Mouse (Mus musculus) limb, embryonic 10.5 days (tissue): Measurements from ENCODE around the gene Noxa1. TPM values are rescaled to one million over a fixed set of nuclear protein-coding genes. Genes with fewer than 3 reads are reported as not detected.

Experiments used
- DNase-seq: peaks from one replicate; pipeline ENCODE4 v3.0.0-alpha.2; 2017; ENCODE audit warnings: low spot score
- H3K27ac ChIP-seq: fragments of 300-500 bp; sonication (generic); 2 replicates; pipeline ENCODE4 v1.5.1; 2016; ENCODE audit warnings: mild to moderate bottlenecking
- H3K27me3 ChIP-seq: fragments of 300-500 bp; sonication (generic); 2 replicates; pipeline ENCODE4 v1.6.1; 2016; ENCODE audit warnings: low read depth, mild to moderate bottlenecking; ENCODE audit not compliant: poor library complexity, severe bottlenecking
- H3K36me3 ChIP-seq: fragments of 300-500 bp; sonication (generic); 2 replicates; pipeline ENCODE4 v1.6.1; 2016; ENCODE audit warnings: mild to moderate bottlenecking, moderate library complexity
- H3K4me1 ChIP-seq: fragments of 300-500 bp; sonication (generic); 2 replicates; pipeline ENCODE4 v1.6.1; 2016
- H3K4me3 ChIP-seq: fragments of 300-500 bp; sonication (generic); 2 replicates; pipeline ENCODE4 v1.5.1; 2016; ENCODE audit warnings: mild to moderate bottlenecking, moderate library complexity
- H3K9me3 ChIP-seq: fragments of 300-500 bp; sonication (generic); replicated peaks from 2 replicates; pipeline ENCODE4 v1.6.1; 2016; ENCODE audit warnings: mild to moderate bottlenecking
- WGBS: fragments of 180-500 bp; shearing (Covaris S2); methylation state at CpG from one replicate; pipeline ENCODE4 v1.1.7; 2016; 5-methylcytosine and 5-hydroxymethylcytosine counted together
- polyA plus RNA-seq: library from polyadenylated mRNA; unstranded; fragments of >200 nt; fragmentation: Nextera tagmentation; extraction: Ambion mirVana; gene quantifications from 2 replicates; pipeline ENCODE4 v1.2.1, GENCODE M21; 2016

The Noxa1 gene
- polyA plus RNA-seq, 1 experiment from 2014 or later = 0.15 TPM

DNA sequence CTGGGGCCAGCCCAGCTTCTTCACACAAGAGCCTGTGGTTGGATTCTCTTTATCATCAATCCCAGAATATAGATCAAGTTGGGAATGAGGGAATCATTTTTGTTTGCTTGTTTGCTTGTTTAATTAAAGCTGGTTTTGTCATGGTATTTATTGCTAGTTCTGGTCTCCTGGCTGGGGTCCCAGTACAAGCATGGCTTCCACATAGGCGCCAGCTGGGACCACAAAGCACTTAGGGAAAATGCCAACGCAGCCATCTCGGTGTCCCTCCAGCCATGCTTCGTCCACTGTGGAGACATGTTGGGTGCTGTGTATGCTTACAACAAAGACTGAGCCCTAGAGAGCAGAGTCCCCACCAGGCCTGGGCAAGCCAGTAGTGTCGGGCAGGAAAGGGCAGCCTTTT, 9.4 kb downstream of the Noxa1 start:
- H3K27ac ChIP-seq = no peak overlapping the region
- 88% methylated on average over 5 of the region's 5 CpGs for WGBS
- H3K36me3 ChIP-seq = no peaks in the 10 kb centered on the region
- no peaks in the 10 kb centered on the region for H3K4me1 ChIP-seq
- no peak for DNase-seq
- no peak overlapping the region for H3K4me3 ChIP-seq
- H3K9me3 ChIP-seq = no peaks in the 10 kb centered on the region
- no peaks in the 10 kb centered on the region for H3K27me3 ChIP-seq

DNA sequence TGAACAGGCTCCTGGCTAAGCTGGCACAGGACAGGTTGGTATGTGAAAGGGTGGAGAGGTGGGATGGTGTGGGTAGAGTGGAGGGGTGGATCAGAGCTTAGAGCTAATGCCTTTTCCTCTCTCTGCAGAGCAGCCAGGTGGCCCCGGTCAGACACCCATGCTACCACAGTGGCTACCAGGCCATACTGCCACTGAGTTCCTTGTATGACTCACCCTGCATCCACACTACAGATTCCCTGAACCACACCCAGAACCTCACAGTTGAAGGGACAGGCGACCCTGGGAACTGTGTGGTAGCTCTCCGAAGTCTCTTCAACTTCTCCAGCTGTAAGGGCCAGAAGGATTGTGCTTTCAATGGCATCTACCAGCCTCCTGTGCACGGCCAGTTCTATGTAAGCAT, 11.3 kb downstream of the Noxa1 start:
- H3K4me3 ChIP-seq = no peak overlapping the region
- H3K4me1 ChIP-seq = no peaks in the 10 kb centered on the region
- no peaks in the 10 kb centered on the region for H3K27me3 ChIP-seq
- DNase-seq = no peak
- 89% methylated on average over 4 of the region's 4 CpGs for WGBS
- H3K36me3 ChIP-seq = no peaks in the 10 kb centered on the region
- H3K27ac ChIP-seq = no peak overlapping the region
- no peaks in the 10 kb centered on the region for H3K9me3 ChIP-seq

DNA sequence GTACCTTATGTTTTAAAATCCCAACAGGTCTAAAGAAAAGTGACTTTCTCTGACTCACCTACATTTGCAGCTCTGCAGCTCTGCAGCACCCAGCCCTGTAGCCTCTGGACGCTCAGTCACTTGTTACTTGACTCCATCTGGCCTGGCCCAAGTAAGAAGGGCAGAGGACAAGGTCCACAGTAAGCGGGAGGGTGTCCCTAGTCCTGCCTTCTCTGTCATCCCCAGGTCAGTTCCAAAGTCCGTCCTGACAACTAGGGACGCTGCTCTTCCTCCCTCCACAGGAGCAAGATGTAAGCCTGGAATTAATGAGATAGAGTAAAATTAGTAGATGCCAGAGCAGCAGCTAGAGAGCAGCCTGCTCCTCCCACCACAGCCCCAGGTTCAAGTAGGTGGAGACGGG, 14.9 kb downstream of the Noxa1 start, which contains the start of gene Entpd8:
Gene Entpd8, plus strand, starts transcription at position 229 of the 400 bp plus-strand sequence.
- no peak within 1 kb of the TSS for H3K4me3 ChIP-seq
- H3K27ac ChIP-seq = no peak within 1 kb of the TSS
- no peaks in the 10 kb centered on the region for H3K36me3 ChIP-seq
- no peaks in the 10 kb centered on the region for H3K4me1 ChIP-seq
- WGBS = 60% methylated on average over 5 of the region's 5 CpGs
- DNase-seq = no peak
- no peaks in the 10 kb centered on the region for H3K9me3 ChIP-seq
- H3K27me3 ChIP-seq = no peaks in the 10 kb centered on the region

DNA sequence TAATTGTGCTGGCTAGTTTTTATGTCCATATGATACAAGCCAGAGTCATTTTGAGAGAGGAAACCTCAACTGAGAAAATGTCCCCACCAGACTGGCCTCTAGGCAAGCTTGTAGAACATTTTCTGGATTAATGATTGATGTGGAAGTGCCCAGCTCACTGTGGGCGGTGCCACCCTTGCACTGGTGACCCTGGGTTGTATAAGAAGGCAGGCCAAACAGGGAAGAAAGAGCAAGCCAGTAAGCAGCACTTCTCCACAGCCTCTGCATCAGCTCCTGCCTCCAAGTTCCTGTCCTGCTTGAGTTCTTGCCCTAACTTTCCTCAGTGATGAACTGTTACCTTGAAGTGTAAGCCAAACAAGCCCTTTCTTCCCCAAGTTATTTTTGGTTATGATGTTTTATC, 16.0 kb downstream of the Noxa1 start:
- no peaks in the 10 kb centered on the region for H3K4me1 ChIP-seq
- DNase-seq = no peak
- 80% methylated on average over 1 of the region's 1 CpGs for WGBS
- no peak overlapping the region for H3K27ac ChIP-seq
- H3K9me3 ChIP-seq = no peaks in the 10 kb centered on the region
- no peaks in the 10 kb centered on the region for H3K27me3 ChIP-seq
- no peaks in the 10 kb centered on the region for H3K36me3 ChIP-seq
- H3K4me3 ChIP-seq = no peak overlapping the region

DNA sequence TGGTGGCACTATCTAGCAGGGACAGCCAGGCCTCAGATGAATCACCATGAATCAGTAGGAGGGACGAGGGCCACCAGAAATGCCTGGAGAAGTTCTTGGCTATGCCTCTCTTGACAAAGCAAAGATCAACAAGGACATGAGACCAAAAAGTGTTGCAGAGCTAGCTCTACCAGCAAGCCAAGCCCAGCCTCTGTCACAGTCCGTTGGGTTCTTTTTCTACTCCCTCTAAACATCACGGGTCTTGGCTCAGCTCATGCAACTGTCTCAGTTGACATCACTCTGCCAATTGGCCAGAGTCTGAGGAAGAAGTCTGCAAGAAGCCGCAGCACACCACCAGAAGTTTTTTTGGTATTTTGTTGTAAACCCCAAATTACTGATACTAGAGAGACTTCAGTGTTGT, 19.4 kb downstream of the Noxa1 start:
- Histone ChIP-seq H3K27ac (no peak overlapping the region), H3K36me3 (no peaks in the 10 kb centered on the region), H3K9me3 (no peaks in the 10 kb centered on the region), H3K27me3 (no peaks in the 10 kb centered on the region), H3K4me3 (no peak overlapping the region), H3K4me1 (no peaks in the 10 kb centered on the region)
- no peak for DNase-seq
- 66% methylated on average over 4 of the region's 4 CpGs for WGBS

DNA sequence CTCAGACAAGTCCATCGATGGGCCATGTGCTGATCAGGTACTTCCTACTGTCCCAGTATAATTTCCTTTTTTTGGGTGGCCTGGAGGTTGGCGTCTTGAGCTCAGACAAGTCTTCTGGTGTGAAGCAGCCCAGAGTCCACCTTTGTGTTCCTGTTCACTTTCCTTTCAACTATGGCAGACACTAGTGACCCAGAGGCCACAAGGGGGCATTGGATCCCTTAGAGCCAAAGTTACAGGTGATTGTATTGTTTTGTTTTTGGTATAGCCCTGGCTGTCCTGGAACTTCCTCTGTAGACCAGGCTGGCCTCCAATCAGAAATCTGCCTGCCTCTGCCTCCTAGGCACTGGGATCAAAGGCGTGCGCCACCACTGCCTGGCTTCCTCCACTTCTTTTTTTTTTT, 22.6 kb downstream of the Noxa1 start:
- H3K4me1 ChIP-seq = no peaks in the 10 kb centered on the region
- H3K36me3 ChIP-seq = no peaks in the 10 kb centered on the region
- H3K9me3 ChIP-seq = no peaks in the 10 kb centered on the region
- H3K4me3 ChIP-seq = no peak overlapping the region
- no peak for DNase-seq
- H3K27ac ChIP-seq = no peak overlapping the region
- no peaks in the 10 kb centered on the region for H3K27me3 ChIP-seq
- WGBS = 97% methylated on average over 4 of the region's 4 CpGs

DNA sequence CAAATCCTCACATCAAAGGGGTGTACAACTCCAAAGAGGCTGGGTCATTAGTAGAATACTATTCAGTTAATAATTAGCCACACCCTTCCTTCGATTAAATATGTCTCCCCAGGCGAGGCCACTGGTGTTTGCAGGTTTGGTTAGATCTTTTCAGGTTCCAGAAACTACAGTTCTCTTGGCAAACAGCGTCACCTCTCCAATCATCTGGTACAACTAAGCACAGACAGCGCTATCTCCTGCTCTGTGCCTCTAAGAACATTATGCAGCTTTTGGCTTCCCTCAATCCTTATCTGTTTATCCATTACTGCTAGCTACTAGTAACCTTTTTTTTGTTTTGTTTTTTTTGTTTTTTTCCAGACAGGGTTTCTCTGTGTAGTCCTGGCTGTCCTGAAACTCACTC, 25.4 kb downstream of the Noxa1 start:
- H3K9me3 ChIP-seq = no peaks in the 10 kb centered on the region
- H3K4me1 ChIP-seq = no peaks in the 10 kb centered on the region
- no peak overlapping the region for H3K4me3 ChIP-seq
- no peaks in the 10 kb centered on the region for H3K27me3 ChIP-seq
- no peak for DNase-seq
- no peak overlapping the region for H3K27ac ChIP-seq
- WGBS = 89% methylated on average over 4 of the region's 4 CpGs
- H3K36me3 ChIP-seq = no peaks in the 10 kb centered on the region

DNA sequence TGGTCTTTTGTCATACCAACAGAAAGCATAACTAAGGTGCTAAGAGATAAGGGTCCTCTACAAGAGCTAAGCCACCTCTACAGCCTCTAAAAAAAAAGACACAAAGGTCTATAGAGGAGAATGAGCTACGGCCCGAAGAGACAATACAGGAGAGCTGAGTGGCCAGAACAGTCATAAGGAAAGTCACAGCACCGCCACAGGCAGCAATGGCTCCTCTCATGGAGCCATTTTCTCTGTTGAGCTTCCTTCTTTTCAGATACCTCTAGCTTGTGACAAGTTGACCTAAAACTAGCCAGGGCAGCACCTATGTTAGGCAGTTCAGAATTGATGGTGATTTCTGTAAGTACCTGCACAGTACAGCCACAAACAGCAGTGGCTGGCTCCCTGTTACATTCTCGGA, 28.4 kb downstream of the Noxa1 start:
- WGBS = 91% methylated on average over 4 of the region's 4 CpGs
- Histone ChIP-seq H3K27ac (no peak overlapping the region), H3K9me3 (no peaks in the 10 kb centered on the region), H3K27me3 (no peaks in the 10 kb centered on the region), H3K4me1 (no peaks in the 10 kb centered on the region), H3K36me3 (peaks cover 9% of the 10 kb centered on the region), H3K4me3 (no peak overlapping the region)
- no peak for DNase-seq

DNA sequence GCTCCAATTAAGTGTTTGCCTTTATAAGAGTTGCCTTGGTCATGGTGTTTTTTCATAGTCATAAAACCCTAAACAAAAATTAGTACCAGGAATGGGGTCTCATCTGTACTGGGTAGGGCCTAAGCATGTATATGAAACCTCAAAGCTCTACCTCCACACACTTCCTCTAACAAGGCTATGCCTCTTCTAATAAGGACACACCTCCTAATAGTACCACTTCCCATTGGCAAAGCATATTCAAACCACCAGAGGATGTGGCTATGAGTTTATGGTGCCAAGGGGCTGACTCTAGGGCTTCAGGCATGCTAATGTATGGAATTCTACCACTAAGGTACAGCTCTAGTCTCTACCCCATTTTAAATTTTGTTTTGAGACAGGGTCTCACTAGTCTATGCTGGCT, 29.4 kb downstream of the Noxa1 start:
- Histone ChIP-seq H3K36me3 (peaks cover 19% of the 10 kb centered on the region), H3K4me3 (no peak overlapping the region), H3K4me1 (no peaks in the 10 kb centered on the region), H3K27me3 (no peaks in the 10 kb centered on the region), H3K27ac (no peak overlapping the region), H3K9me3 (no peaks in the 10 kb centered on the region)
- no peak for DNase-seq

DNA sequence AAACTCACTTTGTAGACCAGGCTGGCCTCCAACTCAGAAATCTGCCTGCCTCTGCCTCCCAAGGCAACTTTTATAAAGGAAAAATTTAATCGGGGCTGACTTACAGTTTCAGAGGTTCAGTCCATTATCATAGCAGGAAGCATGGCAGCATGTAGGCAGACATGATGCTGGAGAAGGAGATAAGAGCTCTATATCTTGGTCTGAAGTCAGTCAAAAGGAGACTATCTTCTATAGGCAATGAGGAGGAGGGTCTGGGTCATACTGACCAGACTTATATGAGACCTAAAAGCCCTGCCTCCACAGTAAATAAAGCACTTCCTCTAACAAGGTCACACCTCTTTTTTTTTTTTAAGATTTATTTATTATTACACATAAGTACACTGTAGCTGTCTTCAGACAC, 30.7 kb downstream of the Noxa1 start:
- H3K4me3 ChIP-seq = no peak overlapping the region
- peaks cover 31% of the 10 kb centered on the region for H3K36me3 ChIP-seq
- DNase-seq = no peak
- 0 out of 2 replicates have a peak, but pooled peaks cover 1% of the 10 kb centered on the region for H3K4me1 ChIP-seq
- no peaks in the 10 kb centered on the region for H3K9me3 ChIP-seq
- no peaks in the 10 kb centered on the region for H3K27me3 ChIP-seq
- WGBS = 93% methylated on average over 1 of the region's 1 CpGs
- no peak overlapping the region for H3K27ac ChIP-seq

DNA sequence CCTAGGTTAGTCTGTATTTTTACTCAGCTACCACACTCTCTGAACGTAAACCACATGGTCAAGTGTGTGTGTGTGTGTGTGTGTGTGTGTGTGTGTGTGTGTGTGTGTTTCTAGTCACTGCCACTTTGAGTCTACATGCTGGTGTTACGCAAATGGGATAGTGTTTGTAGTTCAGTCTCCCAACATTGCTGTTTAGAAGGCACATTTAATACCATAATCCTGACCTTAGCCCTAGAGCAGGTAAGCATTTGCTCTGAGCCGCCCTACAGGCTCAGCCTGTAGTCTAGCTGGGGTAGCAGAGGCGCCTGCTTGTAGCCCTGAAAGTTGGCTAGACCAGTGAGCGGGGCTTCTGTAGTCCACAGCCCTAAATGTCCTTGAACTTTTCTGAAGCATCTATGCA, 31.4 kb downstream of the Noxa1 start:
- Histone ChIP-seq H3K4me1 (0 out of 2 replicates have a peak, but pooled peaks cover 3% of the 10 kb centered on the region), H3K27ac (no peak overlapping the region), H3K27me3 (no peaks in the 10 kb centered on the region), H3K9me3 (no peaks in the 10 kb centered on the region), H3K36me3 (peaks cover 38% of the 10 kb centered on the region), H3K4me3 (no peak overlapping the region)
- DNase-seq = no peak
- 95% methylated on average over 5 of the region's 5 CpGs for WGBS

DNA sequence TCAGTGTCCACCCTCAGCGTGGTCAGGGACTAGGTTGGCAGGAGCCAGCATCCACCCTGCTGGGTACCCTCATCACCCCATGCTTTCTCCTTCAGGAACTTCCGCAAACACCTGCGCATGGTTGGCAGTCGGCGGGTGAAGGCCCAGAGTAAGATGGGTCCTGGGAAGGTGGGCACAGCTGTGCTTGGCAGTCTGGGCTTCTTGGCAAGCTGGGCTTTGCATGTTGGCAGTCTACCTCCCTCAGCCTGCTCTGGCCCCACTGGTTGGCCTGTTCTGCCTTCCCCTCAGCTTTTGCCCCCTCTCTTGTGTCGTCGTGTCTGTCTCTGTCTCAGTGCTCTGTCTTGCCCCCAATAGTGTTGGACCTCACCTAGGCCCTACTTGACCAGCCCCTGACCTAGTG, 36.0 kb downstream of the Noxa1 start:
- Histone ChIP-seq H3K4me1 (peaks cover 19% of the 10 kb centered on the region), H3K9me3 (no peaks in the 10 kb centered on the region), H3K27me3 (no peaks in the 10 kb centered on the region), H3K4me3 (no peak overlapping the region), H3K27ac (no peak overlapping the region), H3K36me3 (peaks cover 66% of the 10 kb centered on the region)
- 88% methylated on average over 7 of the region's 7 CpGs for WGBS
- DNase-seq = no peak

DNA sequence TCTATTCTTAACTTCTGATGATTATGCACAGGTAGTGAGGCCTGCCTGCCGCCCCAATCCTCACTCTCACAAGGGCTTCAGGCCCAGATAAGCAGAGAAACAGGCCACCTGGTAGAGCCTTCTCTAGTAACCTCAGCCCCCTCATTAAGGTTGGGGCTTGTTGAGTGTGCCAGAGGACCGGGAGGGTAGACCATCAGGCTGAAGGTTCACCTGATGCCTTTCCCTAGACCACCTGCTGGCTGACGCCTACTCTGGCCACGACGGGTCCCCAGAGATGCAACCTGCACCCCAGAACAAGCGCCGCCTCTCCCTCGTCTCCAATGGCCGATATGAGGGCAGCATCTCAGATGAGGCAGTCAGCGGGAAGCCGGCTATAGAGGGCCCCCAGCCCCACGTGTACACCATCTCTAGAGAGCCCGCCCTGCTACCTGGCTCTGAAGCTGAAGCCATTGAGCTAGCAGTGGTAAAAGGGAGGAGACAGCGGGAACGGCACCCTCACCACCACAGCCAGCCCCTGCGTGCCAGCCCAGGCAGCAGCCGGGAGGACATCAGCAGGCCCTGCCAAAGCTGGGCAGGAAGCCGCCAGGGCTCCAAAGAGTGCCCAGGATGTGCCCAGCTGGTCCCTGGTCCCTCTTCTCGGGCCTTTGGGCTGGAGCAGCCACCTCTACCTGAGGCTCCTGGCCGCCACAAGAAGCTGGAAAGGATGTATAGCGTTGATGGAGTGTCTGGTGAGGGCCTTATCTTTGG, 39.4 kb downstream of the Noxa1 start:
- H3K36me3 ChIP-seq = peaks cover 51% of the 10 kb centered on the region
- H3K27me3 ChIP-seq = no peaks in the 10 kb centered on the region
- 89% methylated on average over 21 of the region's 21 CpGs for WGBS

DNA sequence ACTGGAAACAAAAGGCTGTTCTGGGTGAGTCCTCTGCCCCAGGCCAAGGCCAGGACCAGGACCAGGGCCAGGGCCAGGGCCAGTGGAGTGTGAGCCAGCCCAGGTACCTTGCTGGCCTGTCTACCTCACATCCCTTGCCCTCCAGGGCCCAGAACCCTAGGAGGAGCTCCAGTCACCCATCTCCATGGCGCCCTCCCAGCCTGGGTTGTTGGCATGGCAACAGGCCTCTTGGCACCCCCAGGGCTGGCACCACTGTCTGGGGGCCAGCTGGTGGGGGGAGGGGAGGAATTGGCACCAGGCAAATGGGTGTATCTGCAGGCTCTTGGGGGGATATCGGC, 39.9 kb downstream of the Noxa1 start:
- no peak for DNase-seq
- Histone ChIP-seq H3K4me1 (peaks cover 20% of the 10 kb centered on the region), H3K36me3 (peaks cover 45% of the 10 kb centered on the region), H3K27ac (peak overlapping the region; percentile 88; the same call in 1 of the 2 replicates), H3K27me3 (no peaks in the 10 kb centered on the region), H3K9me3 (no peaks in the 10 kb centered on the region), H3K4me3 (peak overlapping the region; percentile 81)
- 77% methylated on average over 2 of the region's 2 CpGs for WGBS

More for the DNA sequence above, 39.4 kb downstream of the Noxa1 start:
- H3K4me3 ChIP-seq = peak overlapping the region; percentile 81
- peak overlapping the region; percentile 88; the same call in 1 of the 2 replicates for H3K27ac ChIP-seq
- peaks cover 20% of the 10 kb centered on the region for H3K4me1 ChIP-seq
- DNase-seq = no peak
- H3K9me3 ChIP-seq = no peaks in the 10 kb centered on the region
